Mouse (Mus musculus) forebrain, embryonic 12.5 days (tissue): ENCODE measurements around the gene Rgp1. TPM values are rescaled to one million over a fixed set of nuclear protein-coding genes. Genes with fewer than 3 reads are reported as not detected.
"Not testable (repeated sequence)": the region's sequence is repeated elsewhere in the genome, so short reads cannot be mapped to it uniquely, and the experiment has no call there.

ENCODE experiments used
- ATAC-seq: fragments of 200-750 bp; cut with Nextera tagmentation; 2 replicates; pipeline ENCODE4 v1.8.0; 2017; ENCODE audit warnings: moderate TSS enrichment; ENCODE audit not compliant: low FRiP score
- H3K27ac ChIP-seq: fragments of 300-500 bp; sonication (generic); 2 replicates; pipeline ENCODE4 v1.5.1; 2016; ENCODE audit warnings: mild to moderate bottlenecking
- H3K27me3 ChIP-seq: fragments of 300-500 bp; sonication (generic); 2 replicates; pipeline ENCODE4 v1.6.1; 2016; ENCODE audit warnings: mild to moderate bottlenecking
- H3K36me3 ChIP-seq: fragments of 300-500 bp; sonication (generic); replicated peaks from 2 replicates; pipeline ENCODE4 v1.6.1; 2016; ENCODE audit warnings: mild to moderate bottlenecking
- H3K4me1 ChIP-seq: fragments of 300-500 bp; sonication (generic); 2 replicates; pipeline ENCODE4 v1.6.1; 2016
- H3K4me2 ChIP-seq: fragments of 300-500 bp; sonication (generic); 2 replicates; pipeline ENCODE4 v1.6.1; 2016; ENCODE audit warnings: mild to moderate bottlenecking, moderate library complexity
- H3K4me3 ChIP-seq: fragments of 300-500 bp; sonication (generic); replicated peaks from 2 replicates; pipeline ENCODE4 v1.5.1; 2016; ENCODE audit warnings: mild to moderate bottlenecking
- H3K9ac ChIP-seq: fragments of 300-500 bp; sonication (generic); 2 replicates; pipeline ENCODE4 v1.6.1; 2016; ENCODE audit warnings: mild to moderate bottlenecking
- H3K9me3 ChIP-seq: fragments of 300-500 bp; sonication (generic); 2 replicates; pipeline ENCODE4 v1.6.1; 2016
- WGBS: fragments of 180-500 bp; shearing (Covaris S2); methylation state at CpG from one replicate; pipeline ENCODE4 v1.1.7; 2016; 5-methylcytosine and 5-hydroxymethylcytosine counted together
- polyA plus RNA-seq: library from polyadenylated mRNA; unstranded; fragments of >200 nt; fragmentation: Nextera tagmentation; extraction: Ambion mirVana; gene quantifications from 2 replicates; pipeline ENCODE4 v1.2.1, GENCODE M21; 2016

The Rgp1 gene
- polyA plus RNA-seq, 1 experiment from 2014 or later: 29.9 TPM

GRCm38 (mm10) chr4:43584444-43585416, 6.2 kb downstream of the Rgp1 start, which contains the start of gene Msmp:
Msmp (minus strand) TSS chr4:43584494.
- Histone ChIP-seq H3K4me1 (peaks cover 7% of the 10 kb centered on the region), H3K27ac (no peak within 1 kb of the TSS), H3K9ac (no peak within 1 kb of the TSS), H3K4me3 (no peak within 1 kb of the TSS), H3K4me2 (no peak within 1 kb of the TSS), H3K9me3 (no peaks in the 10 kb centered on the region), H3K27me3 (no peaks in the 10 kb centered on the region), H3K36me3 (peaks cover 47% of the 10 kb centered on the region)
- ATAC-seq: no peak
- 72% methylated on average over 12 of the region's 12 CpGs for WGBS

DNA sequence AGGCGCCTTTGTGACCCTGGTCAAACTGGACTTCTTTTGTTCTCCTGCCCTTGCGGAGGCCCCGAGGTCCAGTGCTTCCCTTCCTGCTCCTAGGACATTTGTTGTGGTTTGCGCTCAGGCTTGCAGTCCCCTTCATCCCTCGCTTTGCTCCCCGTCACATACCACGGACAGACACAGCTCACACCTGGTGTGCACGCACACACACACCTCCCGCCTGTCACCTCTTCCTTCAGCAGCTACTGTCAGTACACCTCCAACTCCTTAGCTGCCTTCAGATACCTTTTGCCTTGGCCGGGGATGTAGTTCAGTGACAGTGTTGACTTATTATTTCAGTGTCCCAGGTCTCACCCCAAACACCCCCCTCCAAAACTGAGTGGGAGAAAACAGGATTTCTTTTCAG, 7.2 kb downstream of the Rgp1 start:
- Histone ChIP-seq H3K27me3 (no peaks in the 10 kb centered on the region), H3K4me1 (0 out of 2 replicates have a peak, but pooled peaks cover 5% of the 10 kb centered on the region), H3K4me3 (no peak overlapping the region), H3K9me3 (no peaks in the 10 kb centered on the region), H3K27ac (no peak overlapping the region), H3K36me3 (peaks cover 43% of the 10 kb centered on the region), H3K9ac (no peak overlapping the region), H3K4me2 (no peak overlapping the region)
- WGBS: 53% methylated on average over 10 of the region's 10 CpGs
- no peak for ATAC-seq

DNA sequence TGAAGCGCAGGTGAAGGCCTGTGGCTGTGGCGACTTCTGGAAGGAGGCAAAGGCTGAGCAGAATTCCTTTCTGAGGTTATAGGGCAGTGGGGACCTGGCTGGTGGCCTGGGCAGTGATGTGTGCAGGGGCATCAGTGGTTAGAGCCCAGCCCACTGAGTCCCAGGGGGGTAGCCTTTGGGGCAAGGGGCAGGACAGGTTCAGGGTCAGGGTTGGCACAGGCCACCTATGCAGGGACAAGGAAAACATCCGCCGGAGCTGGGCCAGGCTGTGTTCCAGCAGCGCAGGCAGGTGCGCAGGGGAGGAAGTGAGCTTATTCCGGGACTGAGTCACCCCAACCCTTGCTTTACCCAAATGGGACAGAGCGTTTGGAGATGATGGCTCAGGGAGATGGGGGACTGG, 7.9 kb downstream of the Rgp1 start:
- Histone ChIP-seq H3K36me3 (peaks cover 36% of the 10 kb centered on the region), H3K27ac (no peak overlapping the region), H3K9me3 (no peaks in the 10 kb centered on the region), H3K4me2 (no peak overlapping the region), H3K4me3 (no peak overlapping the region), H3K27me3 (no peaks in the 10 kb centered on the region), H3K9ac (no peak overlapping the region), H3K4me1 (0 out of 2 replicates have a peak, but pooled peaks cover 5% of the 10 kb centered on the region)
- no peak for ATAC-seq
- 80% methylated on average over 8 of the region's 8 CpGs for WGBS

- 70% methylated on average over 7 of the region's 7 CpGs for WGBS
- no peak overlapping the region for H3K27ac ChIP-seq
- H3K4me2 ChIP-seq: no peak overlapping the region
- peaks cover 23% of the 10 kb centered on the region for H3K36me3 ChIP-seq
- no peaks in the 10 kb centered on the region for H3K27me3 ChIP-seq
- no peak for ATAC-seq
- H3K4me3 ChIP-seq: no peak overlapping the region
- H3K9ac ChIP-seq: no peak overlapping the region
- 0 out of 2 replicates have a peak, but pooled peaks cover 5% of the 10 kb centered on the region for H3K4me1 ChIP-seq
- H3K9me3 ChIP-seq: no peaks in the 10 kb centered on the region
Measured at GRCm38 (mm10) chr4:43587681-43588080, 9.2 kb downstream of the Rgp1 start.

DNA sequence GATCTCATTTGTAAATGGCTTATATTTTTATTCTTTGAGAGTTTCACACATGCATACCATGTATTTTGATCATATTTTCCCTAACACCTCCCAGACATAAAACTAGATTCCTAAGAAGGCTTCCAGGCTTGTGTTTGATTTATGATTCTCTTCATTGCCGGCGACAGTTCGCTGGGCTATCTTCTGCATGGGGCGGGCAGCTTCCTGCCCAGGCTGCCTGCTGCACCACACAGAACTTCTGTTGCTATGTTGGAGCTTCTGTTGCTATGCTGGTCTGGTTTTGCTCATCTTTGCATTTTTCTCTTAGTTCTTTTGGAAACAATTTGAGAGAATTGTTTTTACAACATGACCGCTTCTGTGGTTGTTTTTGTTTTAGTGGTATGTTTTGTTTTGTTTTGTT, 13.0 kb downstream of the Rgp1 start:
- H3K9ac ChIP-seq: no peak overlapping the region
- no peak overlapping the region for H3K4me3 ChIP-seq
- no peak overlapping the region for H3K27ac ChIP-seq
- no peaks in the 10 kb centered on the region for H3K27me3 ChIP-seq
- H3K9me3 ChIP-seq: no peaks in the 10 kb centered on the region
- no peak for ATAC-seq
- no peak overlapping the region for H3K4me2 ChIP-seq
- H3K4me1 ChIP-seq: 0 out of 2 replicates have a peak, but pooled peaks cover 2% of the 10 kb centered on the region
- 94% methylated on average over 5 of the region's 5 CpGs for WGBS
- H3K36me3 ChIP-seq: no peaks in the 10 kb centered on the region

DNA sequence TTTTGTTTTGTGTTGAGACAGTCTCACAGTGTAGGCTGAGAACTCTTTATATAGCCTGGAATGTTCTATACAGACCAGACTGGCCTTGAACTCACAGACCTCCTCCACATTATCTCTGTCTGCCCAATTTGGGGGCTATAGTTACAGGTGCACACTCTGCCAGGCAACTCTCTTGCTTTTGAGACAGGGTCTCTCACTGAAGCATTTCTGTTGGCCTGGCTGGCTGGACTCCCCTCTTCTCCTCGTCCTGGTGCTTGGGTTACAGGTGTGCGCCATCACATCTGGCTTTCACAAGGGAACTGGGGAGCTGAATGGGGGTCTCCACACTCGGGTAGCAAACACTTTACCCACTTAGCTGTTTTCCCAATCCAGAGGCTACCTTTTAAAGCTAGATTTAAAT, 13.4 kb downstream of the Rgp1 start:
- Histone ChIP-seq H3K4me1 (0 out of 2 replicates have a peak, but pooled peaks cover 2% of the 10 kb centered on the region), H3K9me3 (no peaks in the 10 kb centered on the region)

GRCm38 (mm10) chr4:43593453-43593852, 14.9 kb downstream of the Rgp1 start:
- 76% methylated on average over 3 of the region's 3 CpGs for WGBS
- Histone ChIP-seq H3K4me2 (no peak overlapping the region), H3K27me3 (no peaks in the 10 kb centered on the region), H3K4me1 (no peaks in the 10 kb centered on the region), H3K36me3 (no peaks in the 10 kb centered on the region), H3K27ac (no peak overlapping the region), H3K4me3 (no peak overlapping the region), H3K9ac (no peak overlapping the region), H3K9me3 (no peaks in the 10 kb centered on the region)
- ATAC-seq: no peak

More for the DNA sequence above, 13.4 kb downstream of the Rgp1 start:
- H3K36me3 ChIP-seq: no peaks in the 10 kb centered on the region
- H3K4me3 ChIP-seq: no peak overlapping the region
- H3K27me3 ChIP-seq: no peaks in the 10 kb centered on the region
- ATAC-seq: no peak
- H3K4me2 ChIP-seq: no peak overlapping the region
- H3K27ac ChIP-seq: no peak overlapping the region
- 72% methylated on average over 3 of the region's 3 CpGs for WGBS
- no peak overlapping the region for H3K9ac ChIP-seq

- not testable (repeated sequence) for H3K4me2 ChIP-seq, H3K4me1 ChIP-seq
- WGBS: 80% methylated on average over 2 of the region's 2 CpGs
Measured at GRCm38 (mm10) chr4:43596597-43596996, 18.1 kb downstream of the Rgp1 start.

GRCm38 (mm10) chr4:43598200-43598599, 19.7 kb downstream of the Rgp1 start:
- Histone ChIP-seq H3K4me2 (no peak overlapping the region), H3K36me3 (no peaks in the 10 kb centered on the region), H3K4me1 (no peaks in the 10 kb centered on the region), H3K9ac (no peak overlapping the region), H3K9me3 (no peaks in the 10 kb centered on the region), H3K27ac (no peak overlapping the region), H3K4me3 (no peak overlapping the region), H3K27me3 (no peaks in the 10 kb centered on the region)
- ATAC-seq: no peak
- 86% methylated on average over 4 of the region's 4 CpGs for WGBS

More at GRCm38 (mm10) chr4:43596597-43596996, 18.1 kb downstream of the Rgp1 start:
- not testable (repeated sequence) for H3K9ac ChIP-seq, H3K9me3 ChIP-seq, H3K4me3 ChIP-seq, H3K27ac ChIP-seq, H3K27me3 ChIP-seq, ATAC-seq, H3K36me3 ChIP-seq

DNA sequence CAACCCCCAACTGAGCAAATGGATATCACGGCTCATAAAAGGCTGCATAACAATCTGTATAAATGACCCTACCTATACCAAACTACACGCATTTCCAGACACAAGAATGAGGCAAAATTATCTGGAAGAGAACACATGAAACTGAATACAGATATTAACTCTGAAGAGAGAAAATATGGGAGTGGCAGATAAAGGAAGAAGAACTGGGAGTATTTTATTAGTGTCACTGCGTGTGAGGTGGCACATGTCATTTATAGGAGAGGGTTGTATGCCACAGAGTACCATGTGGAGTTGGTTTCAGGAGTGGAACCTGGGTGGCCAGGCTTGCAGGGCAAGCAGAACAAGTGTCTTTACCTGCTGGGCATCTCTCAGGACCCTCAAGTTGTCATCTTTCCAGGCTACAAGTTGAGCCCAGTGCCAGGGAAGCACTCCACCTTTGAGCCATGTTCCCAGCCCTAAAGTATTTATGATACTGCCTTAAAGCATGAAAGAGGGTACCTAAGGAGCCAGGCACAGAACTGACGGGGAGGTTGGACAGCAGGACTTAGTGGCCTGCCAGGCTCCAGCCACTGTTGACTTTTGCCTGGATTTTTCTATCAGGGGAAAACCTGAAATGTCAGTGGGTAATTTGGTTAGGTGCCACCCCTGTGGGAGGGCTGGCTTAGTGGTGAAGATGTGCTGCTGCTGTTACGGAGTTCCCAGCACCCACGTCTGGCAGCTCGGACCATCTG, 20.3 kb downstream of the Rgp1 start:
- Histone ChIP-seq H3K4me2 (no peak overlapping the region), H3K36me3 (no peaks in the 10 kb centered on the region), H3K27me3 (no peaks in the 10 kb centered on the region), H3K4me1 (no peaks in the 10 kb centered on the region), H3K9me3 (no peaks in the 10 kb centered on the region), H3K27ac (no peak overlapping the region), H3K9ac (no peak overlapping the region), H3K4me3 (no peak overlapping the region)
- no peak for ATAC-seq
- WGBS: 88% methylated on average over 7 of the region's 7 CpGs

DNA sequence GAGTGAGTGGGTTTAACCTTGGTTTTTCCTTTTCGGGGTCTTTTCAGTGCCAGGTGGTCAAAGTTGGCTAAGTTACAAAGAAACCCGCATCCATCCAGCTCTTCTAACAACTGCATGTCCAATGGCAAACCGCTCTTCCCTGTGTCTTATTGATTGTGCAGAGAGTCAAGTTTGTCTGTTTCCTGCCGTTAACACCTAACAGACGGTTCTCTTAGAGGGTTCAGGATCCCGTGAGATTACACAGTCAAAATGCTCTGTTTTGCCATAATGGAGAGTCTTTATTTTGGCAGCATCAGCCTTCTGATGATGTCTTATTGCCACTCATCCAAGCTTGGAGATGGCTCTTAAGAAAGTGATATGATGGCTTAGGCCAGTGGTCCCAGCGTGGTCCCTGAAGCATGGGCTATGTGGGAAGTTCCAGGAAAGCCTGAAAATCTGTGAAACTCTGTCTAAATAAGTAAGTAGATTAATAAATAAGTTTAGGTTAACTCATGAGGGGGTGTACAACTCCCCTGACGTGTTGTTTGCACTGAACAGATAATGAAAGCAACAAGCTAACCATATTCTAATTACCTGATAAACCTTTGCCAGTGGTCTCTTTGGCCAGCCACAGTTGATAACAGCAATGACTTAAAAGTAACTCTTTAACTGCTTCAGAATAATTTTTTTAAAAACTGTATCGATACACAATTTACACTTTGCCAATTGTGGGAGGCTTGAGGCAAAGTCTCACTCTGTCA, 21.9 kb downstream of the Rgp1 start:
- no peaks in the 10 kb centered on the region for H3K4me1 ChIP-seq
- H3K4me3 ChIP-seq: no peak overlapping the region
- H3K36me3 ChIP-seq: no peaks in the 10 kb centered on the region
- no peaks in the 10 kb centered on the region for H3K27me3 ChIP-seq
- H3K9ac ChIP-seq: no peak overlapping the region
- no peak for ATAC-seq
- no peaks in the 10 kb centered on the region for H3K9me3 ChIP-seq
- WGBS: 80% methylated on average over 9 of the region's 9 CpGs
- H3K4me2 ChIP-seq: no peak overlapping the region
- H3K27ac ChIP-seq: no peak overlapping the region

GRCm38 (mm10) chr4:43604099-43604498, 25.6 kb downstream of the Rgp1 start:
- no peak overlapping the region for H3K4me3 ChIP-seq
- H3K27me3 ChIP-seq: no peaks in the 10 kb centered on the region
- no peak overlapping the region for H3K9ac ChIP-seq
- ATAC-seq: no peak
- no peak overlapping the region for H3K27ac ChIP-seq
- 79% methylated on average over 3 of the region's 3 CpGs for WGBS
- no peaks in the 10 kb centered on the region for H3K36me3 ChIP-seq
- no peak overlapping the region for H3K4me2 ChIP-seq
- no peaks in the 10 kb centered on the region for H3K9me3 ChIP-seq
- H3K4me1 ChIP-seq: no peaks in the 10 kb centered on the region
